Mouse (Mus musculus) heart, postnatal 14 days (tissue): ENCODE results near the gene Efnb2. TPM values are rescaled to one million over a fixed set of nuclear protein-coding genes. Genes with fewer than 3 reads are reported as not detected.
A peak's percentile ranks its signal among the peaks of the same experiment; 100 is the strongest.

Experiments used
- DNase-seq, 2 experiments: peaks; one replicate each; pipeline ENCODE4 v3.0.0; 2021 to 2022
- intact Hi-C: fragments of 180-260 bp; cut with DNase I; formaldehyde crosslinking; loops from one replicate; pipeline ENCODE4 v1.15.1; 2025
- microRNA-seq, 2 experiments: library from miRNA; unstranded; fragments of <30 nt; microRNA quantifications; one replicate each; pipeline ENCODE4 v1.2.0; 2021 to 2022
- total RNA-seq, 2 experiments: library from RNA; stranded (reverse); gene quantifications; 2 replicates each; pipeline ENCODE4 v1.2.3; 2021

Efnb2 gene
- total RNA-seq, 2 experiments from 2014 or later: 33.5 to 39.9 TPM

DNA sequence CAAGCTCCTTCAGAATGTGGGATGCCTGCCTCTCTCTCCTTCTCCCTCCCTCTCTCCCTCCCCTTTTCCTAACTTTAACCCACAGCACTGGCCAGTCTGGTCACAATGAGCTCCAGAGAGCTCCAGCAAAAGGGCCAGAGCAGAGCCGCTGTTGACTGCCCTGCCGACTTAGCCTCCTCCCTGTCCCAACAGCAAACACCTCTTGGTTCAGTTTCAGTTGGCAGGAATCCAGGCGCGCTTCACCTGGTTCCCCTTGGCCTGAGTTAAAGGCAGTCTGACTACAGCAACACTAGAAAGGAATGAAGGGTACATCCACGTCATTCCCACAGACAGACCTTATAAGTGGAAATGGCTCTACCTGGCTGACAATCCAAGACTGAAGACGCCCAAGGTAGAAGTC, 84.2 kb downstream of the Efnb2 start:
- intact Hi-C loops: no loop called here
- peak in 1 of 2 experiments; percentile 7 for DNase-seq

GRCm38 (mm10) chr8:8576286-8576685, 84.8 kb downstream of the Efnb2 start:
- intact Hi-C loops: no loop called here

DNA sequence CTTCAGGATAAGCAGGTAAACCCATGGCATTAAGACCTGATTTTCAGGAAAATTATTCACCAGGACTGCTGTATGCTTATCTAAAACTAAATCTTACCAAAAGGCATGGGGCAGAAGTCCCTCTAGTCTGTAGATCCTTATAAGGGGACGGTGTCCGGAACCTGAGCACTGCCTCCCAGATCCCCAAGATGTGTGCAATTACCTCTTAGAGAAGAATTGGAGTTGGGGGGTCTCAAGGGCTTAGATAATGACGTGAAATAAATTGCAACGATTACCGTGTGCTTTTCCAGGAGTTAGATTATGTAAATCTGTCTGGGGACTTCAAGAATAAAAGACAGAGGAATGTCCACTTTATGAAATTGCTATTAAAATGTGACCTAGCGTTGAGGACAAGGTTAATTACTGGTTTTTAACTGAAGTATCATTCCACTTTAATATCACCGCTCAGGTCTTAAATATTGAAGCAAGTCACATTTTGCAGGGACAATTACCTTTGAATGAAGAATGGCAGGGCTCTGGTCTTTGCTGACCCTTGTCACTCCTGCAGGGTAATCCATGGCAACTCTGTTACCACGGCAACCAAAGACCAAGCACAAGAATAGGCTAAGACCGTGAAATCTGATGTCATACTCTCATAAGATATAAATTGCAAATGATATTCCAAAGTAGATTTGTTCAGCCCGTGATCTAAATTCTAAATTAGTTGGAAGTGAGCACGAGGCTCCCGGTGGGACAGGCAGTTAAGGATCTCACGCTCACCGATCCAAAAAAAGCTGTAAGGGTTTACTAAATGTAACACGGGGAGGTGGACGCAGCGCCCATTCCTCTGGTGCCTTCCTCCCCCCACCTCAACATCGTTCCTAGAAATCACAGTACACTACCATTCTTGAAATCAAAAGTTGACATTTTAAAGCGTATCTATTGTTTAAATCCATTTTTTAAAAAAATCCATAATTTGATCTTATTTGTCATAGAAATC, 86.2 kb downstream of the Efnb2 start:
- intact Hi-C loops: no loop called here
- DNase-seq: no peak

More at GRCm38 (mm10) chr8:8576286-8576685, 84.8 kb downstream of the Efnb2 start:
- no peak for DNase-seq

GRCm38 (mm10) chr8:8572272-8572671, 88.8 kb downstream of the Efnb2 start:
- intact Hi-C loops: no loop called here
- no peak for DNase-seq

DNA sequence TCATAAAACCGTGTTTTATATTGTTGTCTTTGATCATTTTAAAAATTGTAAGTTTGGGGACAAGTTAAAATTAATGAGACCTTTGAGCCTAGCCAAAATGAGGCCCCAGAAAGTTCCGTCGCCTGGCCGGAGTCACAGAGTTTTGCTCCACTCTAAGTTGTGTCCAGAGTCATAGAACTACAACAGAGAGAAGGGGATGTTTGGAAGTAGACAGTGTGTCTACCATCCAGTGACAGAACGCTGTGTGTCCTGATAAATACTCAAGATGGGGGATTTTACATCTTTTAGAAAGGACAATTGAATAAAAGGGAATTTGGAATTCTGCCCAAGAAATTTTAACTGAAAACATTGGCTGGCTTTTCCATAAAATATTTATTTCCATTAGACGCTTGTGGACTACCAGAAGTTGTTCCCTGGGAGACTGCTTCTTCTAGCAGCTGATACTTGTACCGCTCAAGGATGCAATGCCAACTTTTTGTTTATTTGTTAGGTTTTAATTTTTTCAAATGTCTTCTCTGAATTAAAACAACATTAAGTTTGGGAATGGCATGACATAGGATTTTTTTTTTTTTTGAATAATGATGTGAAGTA, 89.3 kb downstream of the Efnb2 start:
- intact Hi-C loops: no loop called here
- no peak for DNase-seq

GRCm38 (mm10) chr8:8569280-8569679, 91.8 kb downstream of the Efnb2 start:
- DNase-seq: no peak
- intact Hi-C loops: no loop called here

GRCm38 (mm10) chr8:8568215-8568773, 92.7 kb downstream of the Efnb2 start:
- intact Hi-C loops: no loop called here
- DNase-seq: no peak

Small RNA genes within 50 kb of the gene (microRNA-seq; reads per million reads assigned to microRNA genes)
- 1.3 to 7.2 reads per million in 2 experiments for gene Mir7654

Other genes starting within 250 kb of the Efnb2 start
- 10 to 100 TPM; 35.6 to 39.7 TPM for gene Arglu1, start 29.3 kb upstream of the Efnb2 start, total RNA-seq